In the genomic region with DNA sequence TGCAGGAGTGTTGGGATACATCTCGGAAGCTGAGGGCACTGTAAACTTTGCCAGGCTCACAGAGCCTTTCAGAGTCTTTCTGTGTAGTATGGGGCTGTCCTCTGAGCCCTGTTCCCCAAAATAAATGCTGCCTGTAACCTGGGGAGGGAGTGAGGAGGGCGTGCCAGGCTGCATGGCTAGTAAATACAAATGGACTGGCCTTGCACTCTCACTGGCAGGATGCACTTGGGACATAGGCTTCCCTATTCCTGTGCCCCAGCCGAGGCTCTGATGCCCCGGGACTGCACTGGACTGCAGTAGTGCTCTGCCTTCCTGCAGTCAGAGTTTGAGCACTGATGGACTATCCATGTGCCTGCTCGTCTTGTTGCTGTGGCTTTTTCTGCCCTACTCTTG, we compare ENCODE assay signal across 7 mouse cellular contexts. TPM values are rescaled to one million over a fixed set of nuclear protein-coding genes. Genes with fewer than 3 reads are reported as not detected.
DNase-seq lines count a peak whose midpoint lies in the region; ATAC-seq lines count a peak whose summit lies in the region.

No protein-coding gene starts in this region.

- no peaks in the 10 kb centered on the region for H3K9me3 ChIP-seq in neural tube, embryonic 11.5 days (ENCODE audit: control insufficient read depth, low read length)
- H3K9me3 ChIP-seq in forebrain, embryonic 16.5 days (ENCODE audit: control insufficient read depth, low read length), result no peaks in the 10 kb centered on the region
- no peaks in the 10 kb centered on the region for H3K9me3 ChIP-seq in liver, embryonic 11.5 days (ENCODE audit: control insufficient read depth, low read length)
- H3K9me3 ChIP-seq in stomach, embryonic 16.5 days (replicated peaks; ENCODE audit: control insufficient read depth, low read length), result no peaks in the 10 kb centered on the region

- no peak overlapping the region for H3K4me3 ChIP-seq in neural tube, embryonic 11.5 days (ENCODE audit: low read depth, low read length)
- peak overlapping the region; percentile 26 for H3K4me3 ChIP-seq in forebrain, embryonic 16.5 days (replicated peaks; ENCODE audit: low read length)
- peak overlapping the region; percentile 17 for H3K4me3 ChIP-seq in liver, embryonic 11.5 days (ENCODE audit: low read depth, low read length)
- H3K4me3 ChIP-seq in stomach, embryonic 16.5 days (replicated peaks; ENCODE audit: low read length), result peak overlapping the region; percentile 36

- no peak for DNase-seq in neural tube, embryonic 11.5 days (ENCODE audit: low spot score)
- no peak for DNase-seq in neural tube, embryonic 10.5 days (ENCODE audit: extremely low spot score, low spot score)
- DNase-seq in liver, embryonic 11.5 days (ENCODE audit: low spot score), result no peak
- DNase-seq in ovary, postnatal 10 days (ENCODE audit: low spot score), result no peak
- no peak for DNase-seq in layer of hippocampus, adult 8-10 months (ENCODE audit: low spot score in 2 of 2)

- ATAC-seq in neural tube, embryonic 11.5 days (ENCODE audit: insufficient read depth, low FRiP score, low TSS enrichment), result no peak
- ATAC-seq in forebrain, embryonic 16.5 days, result no peak
- no peak for ATAC-seq in liver, embryonic 11.5 days (replicated peaks; ENCODE audit: low FRiP score)
- ATAC-seq in stomach, embryonic 16.5 days (ENCODE audit: insufficient read depth, low FRiP score), result no peak

- WGBS in neural tube, embryonic 11.5 days, result 50% methylated on average over 5 of the region's 5 CpGs
- 59% methylated on average over 5 of the region's 5 CpGs for WGBS in forebrain, embryonic 16.5 days
- 63% methylated on average over 5 of the region's 5 CpGs for WGBS in liver, embryonic 11.5 days
- 27% methylated on average over 5 of the region's 5 CpGs for WGBS in stomach, embryonic 16.5 days

- H3K9ac ChIP-seq in neural tube, embryonic 11.5 days (ENCODE audit: low read length), result peak overlapping the region; percentile 63
- H3K9ac ChIP-seq in forebrain, embryonic 16.5 days (replicated peaks; ENCODE audit: low read depth, low read length), result peak overlapping the region; percentile 60
- peak overlapping the region; percentile 55 for H3K9ac ChIP-seq in liver, embryonic 11.5 days (ENCODE audit: low read depth, low read length)
- H3K9ac ChIP-seq in stomach, embryonic 16.5 days (ENCODE audit: low read length), result peak overlapping the region; percentile 75

- peaks cover 52% of the 10 kb centered on the region for H3K4me1 ChIP-seq in neural tube, embryonic 11.5 days (ENCODE audit: control insufficient read depth, insufficient read depth, low read length)
- H3K4me1 ChIP-seq in forebrain, embryonic 16.5 days (replicated peaks; ENCODE audit: control insufficient read depth, insufficient read depth, low read length), result peaks cover 31% of the 10 kb centered on the region
- peaks cover 61% of the 10 kb centered on the region for H3K4me1 ChIP-seq in liver, embryonic 11.5 days (replicated peaks; ENCODE audit: control insufficient read depth, insufficient read depth, low read length)
- peaks cover 64% of the 10 kb centered on the region for H3K4me1 ChIP-seq in stomach, embryonic 16.5 days (ENCODE audit: control insufficient read depth, insufficient read depth, low read length)

- H3K4me2 ChIP-seq in neural tube, embryonic 11.5 days (ENCODE audit: low read depth), result peak overlapping the region; percentile 33; the same call in 1 of the 2 replicates
- H3K4me2 ChIP-seq in forebrain, embryonic 16.5 days (ENCODE audit: low read length), result peak overlapping the region; percentile 41
- H3K4me2 ChIP-seq in liver, embryonic 11.5 days, result peak overlapping the region; percentile 65
- peak overlapping the region; percentile 69 for H3K4me2 ChIP-seq in stomach, embryonic 16.5 days (ENCODE audit: low read depth, low read length)

- peaks cover 16% of the 10 kb centered on the region for H3K36me3 ChIP-seq in neural tube, embryonic 11.5 days (ENCODE audit: control insufficient read depth, insufficient read depth, low read length)
- peaks cover 6% of the 10 kb centered on the region; the same call in 1 of the 2 replicates for H3K36me3 ChIP-seq in forebrain, embryonic 16.5 days (ENCODE audit: control insufficient read depth, insufficient read depth)
- H3K36me3 ChIP-seq in liver, embryonic 11.5 days (ENCODE audit: control insufficient read depth, insufficient read depth, low read length), result peaks cover 56% of the 10 kb centered on the region
- H3K36me3 ChIP-seq in stomach, embryonic 16.5 days (ENCODE audit: control insufficient read depth, insufficient read depth, low read length), result peaks cover 14% of the 10 kb centered on the region

- H3K27me3 ChIP-seq in neural tube, embryonic 11.5 days (ENCODE audit: control insufficient read depth, insufficient read depth, low read length), result no peaks in the 10 kb centered on the region
- H3K27me3 ChIP-seq in forebrain, embryonic 16.5 days (replicated peaks; ENCODE audit: control insufficient read depth, insufficient read depth, low read length), result no peaks in the 10 kb centered on the region
- no peaks in the 10 kb centered on the region for H3K27me3 ChIP-seq in liver, embryonic 11.5 days (replicated peaks; ENCODE audit: control insufficient read depth, insufficient read depth, low read length)
- no peaks in the 10 kb centered on the region for H3K27me3 ChIP-seq in stomach, embryonic 16.5 days (ENCODE audit: control insufficient read depth, insufficient read depth, low read length)

- peak overlapping the region; percentile 99 for H3K27ac ChIP-seq in neural tube, embryonic 11.5 days (ENCODE audit: low read depth, low read length)
- H3K27ac ChIP-seq in forebrain, embryonic 16.5 days (ENCODE audit: low read length), result peak overlapping the region; percentile 96
- peak overlapping the region; percentile 96 for H3K27ac ChIP-seq in liver, embryonic 11.5 days (ENCODE audit: low read depth, low read length)
- H3K27ac ChIP-seq in stomach, embryonic 16.5 days (ENCODE audit: low read length), result peak overlapping the region; percentile 100

RNA-seq across cellular contexts. Expression of a gene that starts 26.7 kb away (rescaled TPM):
- polyA plus RNA-seq in neural tube, embryonic 11.5 days (2014; fragmentation: Nextera tagmentation; extraction: Ambion mirVana), result 63.2 and 64.2 TPM in 2 replicates
- 146 and 163 TPM in 2 replicates for polyA plus RNA-seq in forebrain, embryonic 16.5 days (2015; fragmentation: Nextera tagmentation; extraction: Ambion mirVana)
- polyA plus RNA-seq in liver, embryonic 11.5 days (2014; fragmentation: Nextera tagmentation; extraction: Ambion mirVana), result 124 and 135 TPM in 2 replicates
- 138 and 146 TPM in 2 replicates for polyA plus RNA-seq in stomach, embryonic 16.5 days (2015; fragmentation: Nextera tagmentation; extraction: Ambion mirVana)
- total RNA-seq in layer of hippocampus, adult 8-10 months (2022), result 100 to 1,000 TPM; 165 to 175 (median 173) TPM

RNA-seq across cellular contexts. Expression of a gene that starts 26.9 kb away (rescaled TPM):
- 27.4 and 29.1 TPM in 2 replicates for polyA plus RNA-seq in neural tube, embryonic 11.5 days (2014; fragmentation: Nextera tagmentation; extraction: Ambion mirVana)
- 21.3 and 21.4 TPM in 2 replicates for polyA plus RNA-seq in forebrain, embryonic 16.5 days (2015; fragmentation: Nextera tagmentation; extraction: Ambion mirVana)
- polyA plus RNA-seq in liver, embryonic 11.5 days (2014; fragmentation: Nextera tagmentation; extraction: Ambion mirVana), result 26.1 and 38.3 TPM in 2 replicates
- 27.7 and 29.0 TPM in 2 replicates for polyA plus RNA-seq in stomach, embryonic 16.5 days (2015; fragmentation: Nextera tagmentation; extraction: Ambion mirVana)
- total RNA-seq in layer of hippocampus, adult 8-10 months (2022), result 10 to 100 TPM; 48.9 to 59.3 (median 50.7) TPM

RNA-seq across cellular contexts. Expression of a gene that starts 31.5 kb away (rescaled TPM):
- 10.5 and 11.9 TPM in 2 replicates for polyA plus RNA-seq in neural tube, embryonic 11.5 days (2014; fragmentation: Nextera tagmentation; extraction: Ambion mirVana)
- 1.5 and 1.8 TPM in 2 replicates for polyA plus RNA-seq in forebrain, embryonic 16.5 days (2015; fragmentation: Nextera tagmentation; extraction: Ambion mirVana)
- 1.2 TPM in 2 replicates for polyA plus RNA-seq in liver, embryonic 11.5 days (2014; fragmentation: Nextera tagmentation; extraction: Ambion mirVana)
- polyA plus RNA-seq in stomach, embryonic 16.5 days (2015; fragmentation: Nextera tagmentation; extraction: Ambion mirVana), result 0.56 and 0.83 TPM in 2 replicates
- 10 to 100 TPM; 11.6 to 12.5 (median 12.4) TPM for total RNA-seq in layer of hippocampus, adult 8-10 months (2022)

RNA-seq across cellular contexts. Expression of a gene that starts 50.4 kb away (rescaled TPM):
- polyA plus RNA-seq in neural tube, embryonic 11.5 days (2014; fragmentation: Nextera tagmentation; extraction: Ambion mirVana), result 48.6 and 51.1 TPM in 2 replicates
- 59.3 and 66.5 TPM in 2 replicates for polyA plus RNA-seq in forebrain, embryonic 16.5 days (2015; fragmentation: Nextera tagmentation; extraction: Ambion mirVana)
- polyA plus RNA-seq in liver, embryonic 11.5 days (2014; fragmentation: Nextera tagmentation; extraction: Ambion mirVana), result 37.6 and 39.9 TPM in 2 replicates
- polyA plus RNA-seq in stomach, embryonic 16.5 days (2015; fragmentation: Nextera tagmentation; extraction: Ambion mirVana), result 39.0 and 45.8 TPM in 2 replicates
- 10 to 100 TPM; 23.2 to 30.7 (median 25.1) TPM for total RNA-seq in layer of hippocampus, adult 8-10 months (2022)
